ENCODE assay signal across 23 mouse cellular contexts in genomic region chr1:121471503-121471902, GRCm38 (mm10). TPM values are rescaled to one million over a fixed set of nuclear protein-coding genes. Genes with fewer than 3 reads are reported as not detected.
"Had no signal": no experiment of that assay in that cellular context is flagged by ENCODE, and none has a peak within 500 bp of the region (broad histone marks: within the 10 kb centered on the region; RNA-seq: fewer than 3 reads in every experiment).

No protein-coding gene starts in this region.

- H3K4me2 ChIP-seq: liver, embryonic 12.5 days; lung, embryonic 14.5 days; midbrain, embryonic 12.5 days; neural tube, embryonic 13.5 days; neural tube, embryonic 15.5 days; stomach, embryonic 15.5 days had no signal

- H3K4me3 ChIP-seq: liver, embryonic 12.5 days; megakaryocyte, embryonic 14.5 days; midbrain, embryonic 10.5 days; midbrain, embryonic 12.5 days; neural tube, embryonic 13.5 days; neural tube, embryonic 15.5 days; stomach, embryonic 15.5 days had no signal

- DNase-seq: lung, adult 18-20 months; lung, embryonic 14.5 days; lung, postnatal 10 days; lung, postnatal 4 days; midbrain, embryonic 14.5 days; right cerebral cortex, postnatal 14 days; thymus, adult 2 months; thymus, postnatal 14 days; thymus, postnatal 4 days had no signal

- H3K9me3 ChIP-seq: liver, embryonic 12.5 days; megakaryocyte, embryonic 14.5 days; midbrain, embryonic 10.5 days; midbrain, embryonic 12.5 days; neural tube, embryonic 13.5 days; neural tube, embryonic 15.5 days; stomach, embryonic 15.5 days had no signal

- H3K27me3 ChIP-seq: liver, embryonic 12.5 days; megakaryocyte, embryonic 14.5 days; midbrain, embryonic 12.5 days; neural tube, embryonic 13.5 days; neural tube, embryonic 15.5 days; stomach, embryonic 15.5 days had no signal

- H3K27ac ChIP-seq: liver, embryonic 12.5 days; liver, embryonic 14.5 days; midbrain, embryonic 10.5 days; midbrain, embryonic 12.5 days; neural tube, embryonic 13.5 days; neural tube, embryonic 15.5 days; stomach, embryonic 15.5 days; stomach, postnatal 0 days had no signal

- H3K4me1 ChIP-seq: liver, embryonic 12.5 days; midbrain, embryonic 10.5 days; midbrain, embryonic 12.5 days; neural tube, embryonic 13.5 days; neural tube, embryonic 15.5 days; stomach, embryonic 15.5 days had no signal

- ATAC-seq: liver, embryonic 12.5 days; midbrain, embryonic 16.5 days had no signal

- H3K9ac ChIP-seq: liver, embryonic 12.5 days; liver, embryonic 14.5 days; lung, embryonic 14.5 days; midbrain, embryonic 12.5 days; neural tube, embryonic 13.5 days; neural tube, embryonic 15.5 days; stomach, embryonic 15.5 days had no signal

RNA-seq across cellular contexts. Expression of gene Htr5b, which starts 56.8 kb away (rescaled TPM):
- total RNA-seq: liver, adult 2 months had no signal
- polyA plus RNA-seq: liver, adult 2 months; liver, embryonic 12.5 days; liver, embryonic 14.5 days; liver, embryonic 16.5 days; lung, embryonic 16.5 days; thymus, adult 2 months; urinary bladder, adult 2 months had no signal
